Mouse (Mus musculus) lung, adult 2 months (tissue): ENCODE results near the gene H2afj. TPM values are rescaled to one million over a fixed set of nuclear protein-coding genes. Genes with fewer than 3 reads are reported as not detected.

Experiments used
- DNase-seq: peaks from one replicate; pipeline ENCODE4 v3.0.0; 2022
- H3K4me1 ChIP-seq: fragments of 200-500 bp; 2 replicates; pipeline ENCODE4 v1.6.1; 2011; ENCODE audit warnings: low read length; ENCODE audit not compliant: control insufficient read depth, insufficient read depth
- H3K4me3 ChIP-seq: fragments of 200-500 bp; replicated peaks from 2 replicates; pipeline ENCODE3; 2011; ENCODE audit warnings: low read depth, mild to moderate bottlenecking, control low read depth, low read length; ENCODE audit errors: extremely low read depth
- CTCF ChIP-seq: fragments of 200-500 bp; IDR thresholded peaks from 2 replicates; pipeline ENCODE4 v1.5.1; 2011; ENCODE audit warnings: mild to moderate bottlenecking, low read length, control low read depth; ENCODE audit not compliant: insufficient read depth
- POLR2A ChIP-seq: fragments of 200-500 bp; IDR thresholded peaks from 2 replicates; pipeline ENCODE4 v1.6.1; 2011; ENCODE audit warnings: low read depth, mild to moderate bottlenecking, control low read depth, low read length, borderline replicate concordance; ENCODE audit errors: extremely low read depth
- WGBS: fragments of 180-500 bp; shearing (Covaris S2); methylation state at CpG from one replicate; pipeline ENCODE4 v1.1.7; 2018; 5-methylcytosine and 5-hydroxymethylcytosine counted together
- polyA plus RNA-seq: library from polyadenylated mRNA; depleted of rRNA; stranded (reverse); fragments of >200 nt; gene quantifications from 2 replicates; pipeline ENCODE4 v1.2.3, GENCODE M21; 2012

The H2afj gene
- polyA plus RNA-seq, 1 experiment = 242 TPM

DNA sequence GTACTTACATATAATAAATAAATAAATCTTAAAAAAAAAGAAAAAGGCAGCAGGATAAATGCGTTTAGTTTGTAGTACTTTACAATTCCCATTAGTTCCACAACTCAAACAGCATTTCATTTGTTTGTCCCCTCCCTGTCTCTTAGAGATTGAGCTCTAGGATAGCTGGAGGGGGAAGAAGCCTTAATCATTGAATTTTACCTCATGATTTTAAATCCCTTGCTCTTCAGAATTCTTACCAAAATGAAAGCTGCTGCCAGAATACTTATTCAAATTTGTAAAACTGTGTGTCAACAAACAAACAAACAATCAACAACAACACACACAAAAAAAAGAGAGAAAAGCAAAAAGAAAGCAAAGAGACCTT is 2.7 kb upstream of the H2afj start:
- no peak for DNase-seq
- TF ChIP-seq CTCF = no peak
- TF ChIP-seq POLR2A = no peak
- H3K4me3 ChIP-seq = no peak overlapping the region
- H3K4me1 ChIP-seq = peaks cover 5% of the 10 kb centered on the region; the same call in 1 of the 2 replicates
- WGBS = 51% methylated on average over 1 of the region's 1 CpGs

GRCm38 (mm10) chr6:136806819-136807218 is 1.2 kb upstream of the H2afj start:
- H3K4me3 ChIP-seq = no peak overlapping the region
- WGBS = 69% methylated on average over 5 of the region's 5 CpGs
- peaks cover 5% of the 10 kb centered on the region; the same call in 1 of the 2 replicates for H3K4me1 ChIP-seq
- peak; percentile 39; the same call in 1 of the 2 replicates for TF ChIP-seq POLR2A
- no peak for TF ChIP-seq CTCF
- peak; percentile 59 for DNase-seq

GRCm38 (mm10) chr6:136807395-136808013 is 540 bp upstream of the H2afj start:
- 41% methylated on average over 18 of the region's 18 CpGs for WGBS
- H3K4me3 ChIP-seq = peak overlapping the region; percentile 65
- DNase-seq = no peak
- TF ChIP-seq POLR2A (no peak), CTCF (no peak)
- H3K4me1 ChIP-seq = peaks cover 5% of the 10 kb centered on the region; the same call in 1 of the 2 replicates

DNA sequence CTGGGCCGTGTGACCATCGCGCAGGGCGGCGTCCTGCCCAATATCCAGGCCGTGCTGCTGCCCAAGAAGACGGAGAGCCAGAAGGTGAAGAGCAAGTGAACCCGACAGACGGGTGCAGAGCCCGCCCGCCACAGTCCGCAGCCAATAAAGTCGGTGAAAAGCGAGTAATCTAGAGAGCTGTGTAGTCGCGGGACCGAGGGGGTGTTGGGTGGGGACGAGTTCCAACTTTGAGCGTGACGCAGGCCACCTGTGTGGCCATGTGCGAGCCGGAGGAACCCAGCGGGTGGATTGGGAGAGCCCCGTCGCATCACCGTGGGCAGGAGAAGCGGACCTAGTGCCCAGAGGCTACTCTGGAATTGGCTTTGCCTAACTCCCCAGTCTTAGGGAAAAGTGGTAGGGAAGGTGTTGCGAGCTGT is 595 bp downstream of the H2afj start:
- WGBS = under 1% methylated on average over 28 of the region's 28 CpGs
- TF ChIP-seq POLR2A (no peak), CTCF (no peak)
- peak overlapping the region; percentile 71 for H3K4me3 ChIP-seq
- no peak for DNase-seq
- peaks cover 5% of the 10 kb centered on the region; the same call in 1 of the 2 replicates for H3K4me1 ChIP-seq

GRCm38 (mm10) chr6:136809077-136809476 is 1.0 kb downstream of the H2afj start:
- Histone ChIP-seq H3K4me3 (peak overlapping the region; percentile 71), H3K4me1 (peaks cover 5% of the 10 kb centered on the region; the same call in 1 of the 2 replicates)
- DNase-seq = peak; percentile 63
- no peak for TF ChIP-seq POLR2A
- TF ChIP-seq CTCF = no peak
- WGBS = 14% methylated on average over 14 of the region's 14 CpGs

DNA sequence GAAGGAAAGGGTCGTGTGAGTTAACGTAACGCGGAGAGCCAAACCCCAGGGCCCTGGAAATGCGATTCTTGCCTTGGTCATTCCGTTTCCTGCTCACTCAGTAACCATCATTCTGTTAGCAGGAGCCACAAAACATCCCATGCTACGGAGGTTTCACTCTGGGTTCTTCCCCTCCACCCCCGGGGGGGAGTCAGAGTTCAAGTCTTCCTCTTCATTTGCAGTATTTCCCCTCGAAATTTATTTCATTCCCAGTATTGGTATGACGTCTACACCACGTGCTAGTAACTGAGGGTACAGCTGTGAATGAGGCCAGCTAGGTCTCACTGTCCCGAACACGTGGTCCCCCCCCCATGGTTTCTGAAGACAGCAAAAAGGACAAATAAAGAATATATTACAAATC is 1.6 kb downstream of the H2afj start:
- 56% methylated on average over 13 of the region's 13 CpGs for WGBS
- TF ChIP-seq POLR2A (no peak), CTCF (no peak)

GRCm38 (mm10) chr6:136811196-136811595 is 3.2 kb downstream of the H2afj start:
- WGBS = 85% methylated on average over 10 of the region's 10 CpGs
- DNase-seq = no peak
- H3K4me3 ChIP-seq = no peak overlapping the region
- TF ChIP-seq CTCF (no peak), POLR2A (no peak)
- H3K4me1 ChIP-seq = peaks cover 5% of the 10 kb centered on the region; the same call in 1 of the 2 replicates

More for the DNA sequence above, 1.6 kb downstream of the H2afj start:
- Histone ChIP-seq H3K4me3 (peak overlapping the region; percentile 40), H3K4me1 (peaks cover 5% of the 10 kb centered on the region; the same call in 1 of the 2 replicates)
- DNase-seq = no peak

- 25% methylated on average over 4 of the region's 4 CpGs for WGBS
- peak; percentile 43 for TF ChIP-seq CTCF
- TF ChIP-seq POLR2A = no peak
- no peak for DNase-seq
Measured at GRCm38 (mm10) chr6:136813117-136813516, 5.1 kb downstream of the H2afj start.

DNA sequence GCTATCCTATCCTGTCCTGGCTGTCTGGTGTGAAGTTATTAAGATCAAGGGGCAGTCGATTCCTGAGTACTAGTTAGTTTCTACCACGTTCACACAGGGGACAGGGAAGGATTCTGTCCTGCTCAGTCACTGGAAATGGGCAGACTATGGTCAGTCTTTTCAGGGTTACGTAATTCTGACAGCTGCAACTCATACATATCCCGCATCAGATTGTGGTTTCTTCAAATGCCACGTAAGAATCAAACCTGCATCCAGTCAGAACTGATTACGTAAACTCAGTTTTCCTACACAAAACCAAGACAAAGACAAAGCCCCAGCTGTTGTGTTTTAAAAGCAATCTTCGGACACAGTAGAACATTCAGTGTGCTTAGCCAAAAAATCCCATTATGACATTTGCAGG is 7.3 kb downstream of the H2afj start:
- whole genome bisulfite sequencing = 81% methylated on average over 7 of the region's 7 CpGs
- DNase-seq = no peak
- H3K4me1 ChIP-seq = no peaks in the 10 kb centered on the region; the same call in 1 of the 2 replicates
- TF ChIP-seq POLR2A = no peak
- TF ChIP-seq CTCF = no peak
- H3K4me3 ChIP-seq = no peak overlapping the region

More at GRCm38 (mm10) chr6:136813117-136813516, 5.1 kb downstream of the H2afj start:
- peaks cover 5% of the 10 kb centered on the region; the same call in 1 of the 2 replicates for H3K4me1 ChIP-seq
- no peak overlapping the region for H3K4me3 ChIP-seq

DNA sequence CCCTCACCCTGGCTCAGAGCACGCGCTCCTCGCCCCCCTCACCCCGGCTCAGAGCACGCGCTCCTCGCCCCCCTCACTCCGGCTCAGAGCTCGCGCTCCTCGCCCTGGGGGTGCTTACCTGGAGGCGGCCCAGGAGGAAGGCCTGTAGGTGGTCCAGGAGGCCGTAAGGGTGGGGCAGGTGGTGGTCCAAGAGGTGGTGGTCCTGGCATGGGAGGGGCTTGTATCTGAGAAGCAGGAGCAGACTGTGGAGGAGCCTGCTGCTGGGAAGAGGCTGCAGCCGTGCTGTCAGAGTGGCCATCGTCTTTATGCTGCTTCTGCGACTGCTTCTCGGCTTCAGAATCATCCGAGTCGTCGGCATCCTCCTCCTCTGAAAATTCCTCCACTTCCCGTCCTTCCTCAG is 8.8 kb downstream of the H2afj start:
- Histone ChIP-seq H3K4me3 (no peak overlapping the region), H3K4me1 (no peaks in the 10 kb centered on the region; the same call in 1 of the 2 replicates)
- WGBS = 93% methylated on average over 21 of the region's 21 CpGs
- no peak for DNase-seq
- no peak for TF ChIP-seq POLR2A
- no peak for TF ChIP-seq CTCF
